In genomic region chr4:88149462-88149861, GRCm38 (mm10) we compare ENCODE assay signal across 23 mouse cellular contexts. TPM values are rescaled to one million over a fixed set of nuclear protein-coding genes. Genes with fewer than 3 reads are reported as not detected.
DNase-seq lines count a peak whose midpoint lies in the region; ATAC-seq lines count a peak whose summit lies in the region.
"Had no signal": no experiment of that assay in that cellular context is flagged by ENCODE, and none has a peak within 500 bp of the region (broad histone marks: within the 10 kb centered on the region; RNA-seq: fewer than 3 reads in every experiment).

No protein-coding gene starts in this region.

- no peak overlapping the region for H3K9ac ChIP-seq in embryonic facial prominence, embryonic 11.5 days (replicated peaks; ENCODE audit: low read length)
- no peak overlapping the region for H3K9ac ChIP-seq in embryonic facial prominence, embryonic 15.5 days
- no peak overlapping the region for H3K9ac ChIP-seq in limb, embryonic 15.5 days
- H3K9ac ChIP-seq: forebrain, embryonic 12.5 days; forebrain, postnatal 0 days; hindbrain, embryonic 14.5 days; intestine, embryonic 15.5 days had no signal

- no peaks in the 10 kb centered on the region for H3K4me1 ChIP-seq in embryonic facial prominence, embryonic 11.5 days (ENCODE audit: control insufficient read depth, insufficient read depth, low read length)
- 0 out of 2 replicates have a peak, but pooled peaks cover 4% of the 10 kb centered on the region for H3K4me1 ChIP-seq in embryonic facial prominence, embryonic 15.5 days
- H3K4me1 ChIP-seq in limb, embryonic 15.5 days = 0 out of 2 replicates have a peak, but pooled peaks cover 3% of the 10 kb centered on the region
- H3K4me1 ChIP-seq: forebrain, embryonic 12.5 days; heart, embryonic 10.5 days; intestine, embryonic 15.5 days had no signal

- H3K9me3 ChIP-seq in embryonic facial prominence, embryonic 11.5 days (replicated peaks; ENCODE audit: control insufficient read depth, low read length) = no peaks in the 10 kb centered on the region
- H3K9me3 ChIP-seq in embryonic facial prominence, embryonic 15.5 days (replicated peaks) = no peaks in the 10 kb centered on the region
- H3K9me3 ChIP-seq in limb, embryonic 15.5 days = no peaks in the 10 kb centered on the region
- H3K9me3 ChIP-seq: forebrain, embryonic 12.5 days; G1E; heart, embryonic 10.5 days; intestine, embryonic 15.5 days had no signal

- no peaks in the 10 kb centered on the region for H3K27me3 ChIP-seq in embryonic facial prominence, embryonic 11.5 days (ENCODE audit: control insufficient read depth, insufficient read depth, low read length)
- H3K27me3 ChIP-seq in embryonic facial prominence, embryonic 15.5 days = no peaks in the 10 kb centered on the region
- no peaks in the 10 kb centered on the region for H3K27me3 ChIP-seq in limb, embryonic 15.5 days
- H3K27me3 ChIP-seq: forebrain, embryonic 12.5 days; intestine, embryonic 15.5 days had no signal

- ATAC-seq in embryonic facial prominence, embryonic 11.5 days (replicated peaks; ENCODE audit: insufficient number of reproducible peaks, low FRiP score, low TSS enrichment, low read depth) = no peak
- no peak for ATAC-seq in embryonic facial prominence, embryonic 15.5 days (ENCODE audit: insufficient number of reproducible peaks, low FRiP score, low TSS enrichment, low read depth)
- ATAC-seq in limb, embryonic 15.5 days (ENCODE audit: insufficient number of reproducible peaks, low FRiP score, low TSS enrichment, low read depth) = no peak
- ATAC-seq: CD4-positive, CD25-positive, alpha-beta regulatory T cell, adult 4 months; forebrain, postnatal 0 days; intestine, embryonic 15.5 days had no signal

- 42% methylated on average over 1 of the region's 1 CpGs for WGBS in embryonic facial prominence, embryonic 11.5 days
- 42% methylated on average over 1 of the region's 1 CpGs for WGBS in embryonic facial prominence, embryonic 15.5 days
- WGBS in limb, embryonic 15.5 days = 29% methylated on average over 1 of the region's 1 CpGs

- H3K27ac ChIP-seq in embryonic facial prominence, embryonic 11.5 days (replicated peaks; ENCODE audit: low read depth, low read length) = no peak overlapping the region; the same call in 1 of the 2 replicates
- peak overlapping the region; percentile 44 for H3K27ac ChIP-seq in embryonic facial prominence, embryonic 15.5 days (replicated peaks)
- H3K27ac ChIP-seq in limb, embryonic 15.5 days = 0 out of 2 replicates have a peak overlapping the region, but pooled peaks have one; percentile 38
- H3K27ac ChIP-seq: forebrain, embryonic 12.5 days; heart, embryonic 10.5 days; hindbrain, embryonic 14.5 days; intestine, embryonic 15.5 days had no signal

- no peak overlapping the region for H3K4me3 ChIP-seq in embryonic facial prominence, embryonic 11.5 days (ENCODE audit: low read depth, low read length)
- no peak overlapping the region for H3K4me3 ChIP-seq in embryonic facial prominence, embryonic 15.5 days (replicated peaks)
- H3K4me3 ChIP-seq in limb, embryonic 15.5 days = no peak overlapping the region
- H3K4me3 ChIP-seq: forebrain, embryonic 12.5 days; heart, embryonic 10.5 days; intestine, embryonic 15.5 days had no signal

- DNase-seq in NIH3T3 (ENCODE audit: low read depth) = peak; percentile 49
- DNase-seq in embryonic facial prominence, embryonic 11.5 days (ENCODE audit: low spot score) = peak; percentile 70
- DNase-seq in retina, postnatal 1 day = no peak
- DNase-seq in heart, postnatal 36 days = no peak
- DNase-seq in right cerebral cortex, postnatal 10 days (ENCODE audit: low spot score in 2 of 2) = no peak
- DNase-seq: adrenal gland, postnatal 14 days; B cell, adult 2 months; cerebellum, adult 11-12 months; cerebellum, adult 9-10 months; cerebellum, postnatal 25 days; forebrain, postnatal 0 days; gastrocnemius, postnatal 10 days; heart, adult 18-20 months; heart, postnatal 10 days; kidney, adult 18-20 months had no signal

- intact Hi-C loops in heart, postnatal 36 days (cut with DNase I) = no loop called here

- H3K4me2 ChIP-seq in embryonic facial prominence, embryonic 11.5 days (ENCODE audit: low read depth, low read length) = no peak overlapping the region
- H3K4me2 ChIP-seq in embryonic facial prominence, embryonic 15.5 days (replicated peaks) = no peak overlapping the region
- H3K4me2 ChIP-seq in limb, embryonic 15.5 days = no peak overlapping the region
- H3K4me2 ChIP-seq: forebrain, embryonic 12.5 days; hindbrain, embryonic 14.5 days; intestine, embryonic 15.5 days had no signal

- no peaks in the 10 kb centered on the region for H3K36me3 ChIP-seq in embryonic facial prominence, embryonic 11.5 days (replicated peaks; ENCODE audit: control insufficient read depth, insufficient read depth, low read depth, low read length)
- no peaks in the 10 kb centered on the region for H3K36me3 ChIP-seq in embryonic facial prominence, embryonic 15.5 days
- H3K36me3 ChIP-seq in limb, embryonic 15.5 days = no peaks in the 10 kb centered on the region
- H3K36me3 ChIP-seq: forebrain, embryonic 12.5 days; heart, embryonic 10.5 days; intestine, embryonic 15.5 days had no signal

RNA-seq across cellular contexts. Expression of gene Focad, which starts 55.0 kb away (rescaled TPM):
- 13.9 and 18.0 TPM in 2 replicates for polyA plus RNA-seq in embryonic facial prominence, embryonic 11.5 days (2014; fragmentation: Nextera tagmentation; extraction: Ambion mirVana)
- polyA plus RNA-seq in embryonic facial prominence, embryonic 15.5 days (2015; fragmentation: Nextera tagmentation; extraction: Ambion mirVana) = 14.3 and 16.9 TPM in 2 replicates
- 15.4 and 16.7 TPM in 2 replicates for polyA plus RNA-seq in limb, embryonic 15.5 days (2015; fragmentation: Nextera tagmentation; extraction: Ambion mirVana)
- 10 to 100 TPM; 13.6 to 17.4 TPM for total RNA-seq in heart, postnatal 36 days (2021)

Comparison
In these comparisons a context has a peak if more than half of its experiments do, and no peak if none do; other contexts are left out.
1. DNase-seq: peak in NIH3T3 (single experiment) and embryonic facial prominence, embryonic 11.5 days (single experiment); none in retina, postnatal 1 day (single experiment), heart, postnatal 36 days (0 of 2) and right cerebral cortex, postnatal 10 days (0 of 2).